Mouse (Mus musculus): Measurements from ENCODE around the gene Fam71f2. TPM values are rescaled to one million over a fixed set of nuclear protein-coding genes. Genes with fewer than 3 reads are reported as not detected.

The Fam71f2 gene
- polyA plus RNA-seq, 1 experiment from 2014 or later, result 0.43 TPM

- Histone ChIP-seq H3K27ac (replicated peaks) (no peak overlapping the region), H3K4me3 (replicated peaks) (no peak overlapping the region), H3K4me2 (replicated peaks) (no peak overlapping the region), H3K4me1 (no peaks in the 10 kb centered on the region), H3K9me3 (replicated peaks) (no peaks in the 10 kb centered on the region), H3K9ac (no peak overlapping the region), H3K36me3 (no peaks in the 10 kb centered on the region), H3K27me3 (no peaks in the 10 kb centered on the region)
- 61% methylated on average over 14 of the region's 14 CpGs for WGBS
- ATAC-seq (ENCODE audit: insufficient number of reproducible peaks, low FRiP score, low TSS enrichment, low read depth), result no peak
Measured at GRCm38 (mm10) chr6:29313690-29314202, 34.4 kb downstream of the Fam71f2 start.

GRCm38 (mm10) chr6:29317286-29317685 is 37.9 kb downstream of the Fam71f2 start:
- WGBS, result 55% methylated on average over 2 of the region's 2 CpGs
- Histone ChIP-seq H3K9me3 (replicated peaks) (no peaks in the 10 kb centered on the region), H3K9ac (no peak overlapping the region), H3K4me2 (replicated peaks) (no peak overlapping the region), H3K36me3 (no peaks in the 10 kb centered on the region), H3K4me3 (replicated peaks) (no peak overlapping the region), H3K27ac (replicated peaks) (no peak overlapping the region), H3K4me1 (no peaks in the 10 kb centered on the region), H3K27me3 (no peaks in the 10 kb centered on the region)
- no peak for ATAC-seq (ENCODE audit: insufficient number of reproducible peaks, low FRiP score, low TSS enrichment, low read depth)

GRCm38 (mm10) chr6:29317941-29318340 is 38.5 kb downstream of the Fam71f2 start:
- Histone ChIP-seq H3K9me3 (replicated peaks) (no peaks in the 10 kb centered on the region), H3K4me1 (no peaks in the 10 kb centered on the region), H3K36me3 (no peaks in the 10 kb centered on the region), H3K9ac (no peak overlapping the region), H3K4me3 (replicated peaks) (no peak overlapping the region), H3K27ac (replicated peaks) (no peak overlapping the region), H3K4me2 (replicated peaks) (no peak overlapping the region), H3K27me3 (no peaks in the 10 kb centered on the region)
- 55% methylated on average over 3 of the region's 3 CpGs for WGBS
- ATAC-seq (ENCODE audit: insufficient number of reproducible peaks, low FRiP score, low TSS enrichment, low read depth), result no peak

- Histone ChIP-seq H3K9ac (no peak within 1 kb of the TSS), H3K36me3 (no peaks in the 10 kb centered on the region), H3K4me3 (replicated peaks) (no peak within 1 kb of the TSS), H3K27ac (replicated peaks) (no peak within 1 kb of the TSS; the same call in 1 of the 2 replicates), H3K9me3 (replicated peaks) (no peaks in the 10 kb centered on the region), H3K4me2 (replicated peaks) (no peak within 1 kb of the TSS), H3K27me3 (no peaks in the 10 kb centered on the region), H3K4me1 (no peaks in the 10 kb centered on the region)
- WGBS, result 65% methylated on average over 5 of the region's 5 CpGs
- ATAC-seq (ENCODE audit: insufficient number of reproducible peaks, low FRiP score, low TSS enrichment, low read depth), result no peak
Measured at GRCm38 (mm10) chr6:29318879-29319278, 39.5 kb downstream of the Fam71f2 start, which contains the start of gene Fam71f1. Gene Fam71f1, plus strand, starts transcription at chr6:29319140.

GRCm38 (mm10) chr6:29321586-29321985 is 42.2 kb downstream of the Fam71f2 start:
- H3K27ac ChIP-seq (replicated peaks), result no peak overlapping the region
- no peaks in the 10 kb centered on the region for H3K36me3 ChIP-seq
- H3K4me3 ChIP-seq (replicated peaks), result no peak overlapping the region
- 64% methylated on average over 6 of the region's 6 CpGs for WGBS
- no peaks in the 10 kb centered on the region for H3K27me3 ChIP-seq
- no peak overlapping the region for H3K4me2 ChIP-seq (replicated peaks)
- no peak for ATAC-seq (ENCODE audit: insufficient number of reproducible peaks, low FRiP score, low TSS enrichment, low read depth)
- no peaks in the 10 kb centered on the region for H3K9me3 ChIP-seq (replicated peaks)
- H3K9ac ChIP-seq, result no peak overlapping the region
- H3K4me1 ChIP-seq, result no peaks in the 10 kb centered on the region

GRCm38 (mm10) chr6:29322147-29322546 is 42.8 kb downstream of the Fam71f2 start:
- no peak overlapping the region for H3K27ac ChIP-seq (replicated peaks)
- no peak overlapping the region for H3K4me2 ChIP-seq (replicated peaks)
- no peaks in the 10 kb centered on the region for H3K36me3 ChIP-seq
- H3K9ac ChIP-seq, result no peak overlapping the region
- H3K4me3 ChIP-seq (replicated peaks), result no peak overlapping the region
- H3K27me3 ChIP-seq, result no peaks in the 10 kb centered on the region
- no peaks in the 10 kb centered on the region for H3K9me3 ChIP-seq (replicated peaks)
- no peak for ATAC-seq (ENCODE audit: insufficient number of reproducible peaks, low FRiP score, low TSS enrichment, low read depth)
- WGBS, result 90% methylated on average over 7 of the region's 7 CpGs
- H3K4me1 ChIP-seq, result no peaks in the 10 kb centered on the region

- H3K36me3 ChIP-seq, result no peaks in the 10 kb centered on the region
- H3K9me3 ChIP-seq (replicated peaks), result no peaks in the 10 kb centered on the region
- H3K27ac ChIP-seq (replicated peaks), result no peak overlapping the region
- no peak overlapping the region for H3K4me2 ChIP-seq (replicated peaks)
- H3K27me3 ChIP-seq, result no peaks in the 10 kb centered on the region
- WGBS, result 80% methylated on average over 4 of the region's 4 CpGs
- H3K4me3 ChIP-seq (replicated peaks), result no peak overlapping the region
- no peak overlapping the region for H3K9ac ChIP-seq
- no peaks in the 10 kb centered on the region for H3K4me1 ChIP-seq
- ATAC-seq (ENCODE audit: insufficient number of reproducible peaks, low FRiP score, low TSS enrichment, low read depth), result no peak
Measured at GRCm38 (mm10) chr6:29322735-29323134, 43.3 kb downstream of the Fam71f2 start.

GRCm38 (mm10) chr6:29326961-29327360 is 47.6 kb downstream of the Fam71f2 start:
- Histone ChIP-seq H3K4me3 (replicated peaks) (no peak overlapping the region), H3K27me3 (no peaks in the 10 kb centered on the region), H3K4me1 (no peaks in the 10 kb centered on the region), H3K4me2 (replicated peaks) (no peak overlapping the region), H3K9ac (no peak overlapping the region), H3K36me3 (no peaks in the 10 kb centered on the region), H3K27ac (replicated peaks) (no peak overlapping the region), H3K9me3 (replicated peaks) (no peaks in the 10 kb centered on the region)
- 71% methylated on average over 9 of the region's 9 CpGs for WGBS
- no peak for ATAC-seq (ENCODE audit: insufficient number of reproducible peaks, low FRiP score, low TSS enrichment, low read depth)

GRCm38 (mm10) chr6:29329514-29329913 is 50.1 kb downstream of the Fam71f2 start:
- 45% methylated on average over 4 of the region's 4 CpGs for WGBS
- Histone ChIP-seq H3K27ac (replicated peaks) (no peak overlapping the region), H3K9ac (no peak overlapping the region), H3K4me3 (replicated peaks) (no peak overlapping the region), H3K27me3 (no peaks in the 10 kb centered on the region), H3K36me3 (no peaks in the 10 kb centered on the region), H3K4me2 (replicated peaks) (no peak overlapping the region), H3K4me1 (no peaks in the 10 kb centered on the region), H3K9me3 (replicated peaks) (no peaks in the 10 kb centered on the region)
- no peak for ATAC-seq (ENCODE audit: insufficient number of reproducible peaks, low FRiP score, low TSS enrichment, low read depth)

Other genes with a start within 250 kb of the Fam71f2 start
- gene Lep, start 219.4 kb upstream of the Fam71f2 start, polyA plus RNA-seq (2015; fragmentation: Nextera tagmentation; extraction: Ambion mirVana), result not detected in 2 replicates
- 33.1 and 35.8 TPM in 2 replicates for gene Rbm28, start 114.6 kb upstream of the Fam71f2 start, polyA plus RNA-seq (2015; fragmentation: Nextera tagmentation; extraction: Ambion mirVana)
- gene Prrt4, start 100.0 kb upstream of the Fam71f2 start, polyA plus RNA-seq (2015; fragmentation: Nextera tagmentation; extraction: Ambion mirVana), result 0.59 and 0.79 TPM in 2 replicates
- 51.0 and 60.5 TPM in 2 replicates for gene Impdh1, start 63.2 kb upstream of the Fam71f2 start, polyA plus RNA-seq (2015; fragmentation: Nextera tagmentation; extraction: Ambion mirVana)
- gene Hilpda, start 7.1 kb upstream of the Fam71f2 start, polyA plus RNA-seq (2015; fragmentation: Nextera tagmentation; extraction: Ambion mirVana), result 38.3 and 40.7 TPM in 2 replicates
- gene Fam71f1, start 39.5 kb downstream of the Fam71f2 start, polyA plus RNA-seq (2015; fragmentation: Nextera tagmentation; extraction: Ambion mirVana), result 0.28 TPM in 1 of 2 replicates, not detected in the other
- gene Calu, start 68.5 kb downstream of the Fam71f2 start, polyA plus RNA-seq (2015; fragmentation: Nextera tagmentation; extraction: Ambion mirVana), result 457 and 464 TPM in 2 replicates
- 0.85 and 1.2 TPM in 2 replicates for gene Opn1sw, start 108.9 kb downstream of the Fam71f2 start, polyA plus RNA-seq (2015; fragmentation: Nextera tagmentation; extraction: Ambion mirVana)
- 23.6 and 24.0 TPM in 2 replicates for gene Ccdc136, start 116.7 kb downstream of the Fam71f2 start, polyA plus RNA-seq (2015; fragmentation: Nextera tagmentation; extraction: Ambion mirVana)
- 24.0 and 28.7 TPM in 2 replicates for gene Flnc, start 153.7 kb downstream of the Fam71f2 start, polyA plus RNA-seq (2015; fragmentation: Nextera tagmentation; extraction: Ambion mirVana)
- gene Atp6v1f, start 188.1 kb downstream of the Fam71f2 start, polyA plus RNA-seq (2015; fragmentation: Nextera tagmentation; extraction: Ambion mirVana), result 243 and 252 TPM in 2 replicates
- not detected in 2 replicates for gene Atp6v1fnb, start 191.8 kb downstream of the Fam71f2 start, polyA plus RNA-seq (2015; fragmentation: Nextera tagmentation; extraction: Ambion mirVana)
- 26.2 and 28.3 TPM in 2 replicates for gene Kcp, start 228.4 kb downstream of the Fam71f2 start, polyA plus RNA-seq (2015; fragmentation: Nextera tagmentation; extraction: Ambion mirVana)
- gene Irf5, start 247.0 kb downstream of the Fam71f2 start, polyA plus RNA-seq (2015; fragmentation: Nextera tagmentation; extraction: Ambion mirVana), result 6.8 and 8.2 TPM in 2 replicates

Data from embryonic facial prominence, embryonic 15.5 days (tissue).